Mouse (Mus musculus) MEL (cell line): ENCODE results near the gene Pard3b.

Experiments
- CTCF ChIP-seq, 3 experiments: IDR thresholded peaks in 2 of 3; conservative IDR thresholded peaks in 1 of 3; 2 replicates each; pipeline ENCODE4 v1.5.1; 2011 to 2012; ENCODE audit warnings: low read length in 3 of 3, low read depth in 2 of 3, mild to moderate bottlenecking in 2 of 3, improper control_type of control experiment in 1 of 3, inconsistent platforms in 1 of 3, mixed read lengths in 1 of 3, moderate library complexity in 1 of 3; ENCODE audit not compliant: control insufficient read depth in 1 of 3, insufficient read depth in 1 of 3, poor library complexity in 1 of 3, severe bottlenecking in 1 of 3
- E2F4 ChIP-seq: IDR thresholded peaks from 2 replicates; pipeline ENCODE4 v1.6.1; 2011; ENCODE audit warnings: low read depth, low read length, improper control_type of control experiment, borderline replicate concordance
- EP300 ChIP-seq, 2 experiments: IDR thresholded peaks; 2 replicates each; pipeline ENCODE4 v1.6.1; 2011; ENCODE audit warnings: improper control_type of control experiment in 2 of 2, low read length in 2 of 2, low read depth in 1 of 2, mild to moderate bottlenecking in 1 of 2
- KAT2A ChIP-seq: conservative IDR thresholded peaks from 2 replicates; pipeline ENCODE4 v1.6.1; 2012; ENCODE audit warnings: low read depth, low read length, improper control_type of control experiment, inconsistent platforms
- NELFE ChIP-seq: IDR thresholded peaks from 2 replicates; pipeline ENCODE4 v1.6.1; 2011; ENCODE audit warnings: low read depth, low read length, improper control_type of control experiment
- POLR2A ChIP-seq, 2 experiments: IDR thresholded peaks; 2 replicates each; pipeline ENCODE4 v1.6.1; 2011 to 2012; ENCODE audit warnings: low read length in 2 of 2, mild to moderate bottlenecking in 2 of 2, control low read depth in 1 of 2, improper control_type of control experiment in 1 of 2, low read depth in 1 of 2, moderate library complexity in 1 of 2; ENCODE audit not compliant: control insufficient read depth in 1 of 2, insufficient read depth in 1 of 2, poor library complexity in 1 of 2
- POLR2AphosphoS2 ChIP-seq: IDR thresholded peaks from 2 replicates; pipeline ENCODE4 v1.6.1; 2011; ENCODE audit warnings: low read length, improper control_type of control experiment
- RAD21 ChIP-seq: IDR thresholded peaks from 2 replicates; pipeline ENCODE4 v1.6.1; 2011; ENCODE audit warnings: mild to moderate bottlenecking, low read depth, low read length, improper control_type of control experiment
- TBP ChIP-seq: IDR thresholded peaks from 2 replicates; pipeline ENCODE4 v1.8.0; 2011; ENCODE audit warnings: low read depth, low read length, improper control_type of control experiment
- TCF12 ChIP-seq: IDR thresholded peaks from 2 replicates; pipeline ENCODE4 v1.6.1; 2014; ENCODE audit warnings: low read depth, mild to moderate bottlenecking, inconsistent platforms, low read length, improper control_type of control experiment, moderate library complexity
- ZMIZ1 ChIP-seq: IDR thresholded peaks from 2 replicates; pipeline ENCODE4 v1.6.1; 2012; ENCODE audit warnings: low read depth, mild to moderate bottlenecking, inconsistent platforms, low read length, improper control_type of control experiment, moderate library complexity

- no peak for TF ChIP-seq CTCF (IDR thresholded peaks at IDR 0.05 in 2 of 3, conservative IDR thresholded peaks at IDR 0.05 in 1 of 3; ENCODE audit: control insufficient read depth in 1 of 3, insufficient read depth in 1 of 3, low read depth in 2 of 3, low read length in 3 of 3, poor library complexity in 1 of 3, severe bottlenecking in 1 of 3)
- no peak for TF ChIP-seq POLR2A (IDR thresholded peaks at IDR 0.05; ENCODE audit: control insufficient read depth in 1 of 2, insufficient read depth in 1 of 2, low read depth in 1 of 2, low read length in 2 of 2, poor library complexity in 1 of 2)
- TF ChIP-seq ZMIZ1, result no peak
- TF ChIP-seq TBP, result no peak
- TF ChIP-seq POLR2AphosphoS2, result no peak
- no peak for TF ChIP-seq EP300 (IDR thresholded peaks at IDR 0.05; ENCODE audit: low read depth in 1 of 2, low read length in 2 of 2)
- TF ChIP-seq NELFE, result no peak
- no peak for TF ChIP-seq RAD21
- no peak for TF ChIP-seq TCF12
- no peak for TF ChIP-seq KAT2A
- no peak for TF ChIP-seq E2F4
Observed at GRCm38 (mm10) chr1:62576939-62577590, 938.4 kb downstream of the Pard3b start.
